Mouse (Mus musculus): ENCODE measurements around the gene Syp. TPM values are rescaled to one million over a fixed set of nuclear protein-coding genes. Genes with fewer than 3 reads are reported as not detected.

Syp gene
- 18.7 TPM for polyA plus RNA-seq (2017; shearing (Covaris generic))

GRCm38 (mm10) chrX:7638401-7639091, at the start of gene Syp:
Gene Syp, plus strand, starts transcription at chrX:7638471.

GRCm38 (mm10) chrX:7604879-7605574, 33.2 kb upstream of the Syp start, which contains the start of gene Ccdc22:
Gene Ccdc22, minus strand, starts transcription at chrX:7605517.

DNA sequence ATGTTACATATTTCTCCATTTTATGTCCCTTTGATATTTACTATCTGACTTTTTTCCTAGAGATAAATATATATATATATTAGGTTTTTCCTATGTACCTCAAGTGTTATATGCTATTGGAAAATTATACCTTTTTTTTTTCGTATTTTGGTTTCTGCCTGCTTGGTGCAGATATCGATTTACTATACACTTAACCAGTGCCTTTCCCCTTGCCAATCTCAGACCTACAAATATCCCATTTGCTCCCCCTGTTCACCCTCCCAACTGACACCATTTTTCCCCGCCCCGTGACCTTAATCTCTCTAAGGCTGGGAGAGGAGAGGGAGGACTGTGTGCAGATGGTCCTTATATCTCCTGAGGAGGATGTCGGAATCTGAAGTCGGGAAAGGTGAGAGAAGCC, 31.5 kb upstream of the Syp start, which contains the start of gene Cacna1f:
Gene Cacna1f (plus strand): TSS at position 301 of the 400 bp plus-strand sequence.

DNA sequence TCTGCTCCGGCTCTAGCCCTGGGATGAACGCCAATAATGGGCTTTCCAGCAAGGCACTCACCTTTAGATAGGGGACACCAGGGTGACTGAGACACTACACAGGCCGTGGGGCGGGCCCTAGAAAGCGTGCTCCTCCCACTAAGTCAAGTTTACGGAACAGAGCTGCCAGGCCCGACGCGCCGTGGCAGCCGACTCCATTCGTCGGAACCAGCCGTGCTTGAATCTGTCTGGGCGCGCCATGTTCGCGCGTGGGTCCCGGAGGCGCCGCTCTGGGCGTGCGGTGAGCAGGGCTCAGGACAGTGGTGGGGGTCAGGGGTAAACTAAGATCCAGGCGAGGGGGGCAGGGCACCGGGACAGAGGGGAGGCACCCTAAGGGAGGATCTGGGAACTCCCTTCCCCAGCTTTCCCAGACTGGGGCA, 19.0 kb downstream of the Syp start, which contains the start of gene Prickle3:
Gene Prickle3 (plus strand): TSS at position 40 of the 419 bp plus-strand sequence.

GRCm38 (mm10) chrX:7670921-7671623, 32.8 kb downstream of the Syp start, which contains the start of gene Plp2:
Gene Plp2, minus strand, starts transcription at chrX:7671390.

DNA sequence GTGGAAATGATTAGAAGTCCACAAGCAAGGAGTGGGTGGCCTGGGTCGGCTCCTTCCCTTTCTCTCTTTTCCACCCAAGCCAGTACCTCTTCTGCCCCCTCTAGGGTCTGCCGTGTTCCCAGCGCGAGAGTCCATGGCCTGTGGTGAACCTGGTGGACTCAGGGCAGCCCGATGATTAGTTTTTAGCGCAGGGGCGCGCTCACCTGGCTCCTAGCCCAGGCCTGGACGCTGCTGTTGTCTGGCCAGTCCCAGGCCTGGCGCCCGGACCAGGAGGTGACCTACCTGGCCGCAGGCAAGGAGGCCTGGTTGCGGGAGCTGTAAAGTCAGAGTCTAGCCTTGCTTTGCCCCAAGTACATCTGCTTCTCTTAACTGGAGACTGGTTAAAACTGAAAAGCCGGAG, 42.6 kb downstream of the Syp start, which contains the start of gene Magix:
Gene Magix (minus strand): TSS at position 388 of the 400 bp plus-strand sequence.

GRCm38 (mm10) chrX:7696954-7697381, 58.7 kb downstream of the Syp start, which contains the start of gene Gpkow:
Gene Gpkow, plus strand, starts transcription at chrX:7697131.

Other genes with a start within 250 kb of the Syp start
- gene Foxp3, start 64.8 kb upstream of the Syp start, polyA plus RNA-seq (2017; shearing (Covaris generic)), result 94.7 TPM
- 9.1 TPM for gene Ppp1r3f, start 64.2 kb upstream of the Syp start, polyA plus RNA-seq (2017; shearing (Covaris generic))
- gene Ccdc22, start 33.0 kb upstream of the Syp start, polyA plus RNA-seq (2017; shearing (Covaris generic)), result 30.6 TPM
- not detected for gene Cacna1f, start 31.4 kb upstream of the Syp start, polyA plus RNA-seq (2017; shearing (Covaris generic))
- gene Prickle3, start 18.8 kb downstream of the Syp start, polyA plus RNA-seq (2017; shearing (Covaris generic)), result 43.5 TPM
- 122 TPM for gene Plp2, start 32.9 kb downstream of the Syp start, polyA plus RNA-seq (2017; shearing (Covaris generic))
- gene Magix, start 42.8 kb downstream of the Syp start, polyA plus RNA-seq (2017; shearing (Covaris generic)), result not detected
- 87.5 TPM for gene Gpkow, start 58.7 kb downstream of the Syp start, polyA plus RNA-seq (2017; shearing (Covaris generic))
- gene Wdr45, start 75.9 kb downstream of the Syp start, polyA plus RNA-seq (2017; shearing (Covaris generic)), result 79.9 TPM
- not detected for gene Gm45208, start 83.8 kb downstream of the Syp start, polyA plus RNA-seq (2017; shearing (Covaris generic))
- gene Praf2, start 90.0 kb downstream of the Syp start, polyA plus RNA-seq (2017; shearing (Covaris generic)), result 40.0 TPM
- 0.29 TPM for gene Ccdc120, start 112.4 kb downstream of the Syp start, polyA plus RNA-seq (2017; shearing (Covaris generic))
- 55.8 TPM for gene Tfe3, start 124.1 kb downstream of the Syp start, polyA plus RNA-seq (2017; shearing (Covaris generic))
- 120 TPM for gene Gripap1, start 151.3 kb downstream of the Syp start, polyA plus RNA-seq (2017; shearing (Covaris generic))
- 1.6 TPM for gene Kcnd1, start 183.8 kb downstream of the Syp start, polyA plus RNA-seq (2017; shearing (Covaris generic))
- 22.0 TPM for gene Otud5, start 202.9 kb downstream of the Syp start, polyA plus RNA-seq (2017; shearing (Covaris generic))
- 85.7 TPM for gene Pim2, start 239.8 kb downstream of the Syp start, polyA plus RNA-seq (2017; shearing (Covaris generic))
- gene Slc35a2, start 245.6 kb downstream of the Syp start, polyA plus RNA-seq (2017; shearing (Covaris generic)), result 44.9 TPM